Mouse (Mus musculus) forebrain, embryonic 12.5 days (tissue): ENCODE results near the gene Cdh15. TPM values are rescaled to one million over a fixed set of nuclear protein-coding genes. Genes with fewer than 3 reads are reported as not detected.

Experiments used
- ATAC-seq: fragments of 200-750 bp; cut with Nextera tagmentation; 2 replicates; pipeline ENCODE4 v1.8.0; 2017; ENCODE audit warnings: moderate TSS enrichment; ENCODE audit not compliant: low FRiP score
- H3K27ac ChIP-seq: fragments of 300-500 bp; sonication (generic); 2 replicates; pipeline ENCODE4 v1.5.1; 2016; ENCODE audit warnings: mild to moderate bottlenecking
- H3K27me3 ChIP-seq: fragments of 300-500 bp; sonication (generic); 2 replicates; pipeline ENCODE4 v1.6.1; 2016; ENCODE audit warnings: mild to moderate bottlenecking
- H3K36me3 ChIP-seq: fragments of 300-500 bp; sonication (generic); replicated peaks from 2 replicates; pipeline ENCODE4 v1.6.1; 2016; ENCODE audit warnings: mild to moderate bottlenecking
- H3K4me1 ChIP-seq: fragments of 300-500 bp; sonication (generic); 2 replicates; pipeline ENCODE4 v1.6.1; 2016
- H3K4me2 ChIP-seq: fragments of 300-500 bp; sonication (generic); 2 replicates; pipeline ENCODE4 v1.6.1; 2016; ENCODE audit warnings: mild to moderate bottlenecking, moderate library complexity
- H3K4me3 ChIP-seq: fragments of 300-500 bp; sonication (generic); replicated peaks from 2 replicates; pipeline ENCODE4 v1.5.1; 2016; ENCODE audit warnings: mild to moderate bottlenecking
- H3K9ac ChIP-seq: fragments of 300-500 bp; sonication (generic); 2 replicates; pipeline ENCODE4 v1.6.1; 2016; ENCODE audit warnings: mild to moderate bottlenecking
- H3K9me3 ChIP-seq: fragments of 300-500 bp; sonication (generic); 2 replicates; pipeline ENCODE4 v1.6.1; 2016
- WGBS: fragments of 180-500 bp; shearing (Covaris S2); methylation state at CpG from one replicate; pipeline ENCODE4 v1.1.7; 2016; 5-methylcytosine and 5-hydroxymethylcytosine counted together
- polyA plus RNA-seq: library from polyadenylated mRNA; unstranded; fragments of >200 nt; fragmentation: Nextera tagmentation; extraction: Ambion mirVana; gene quantifications from 2 replicates; pipeline ENCODE4 v1.2.1, GENCODE M21; 2016

Cdh15 gene
- polyA plus RNA-seq, 1 experiment from 2014 or later, result 0.73 TPM

GRCm38 (mm10) chr8:122817724-122818496 lies 29.9 kb upstream of the Cdh15 start:
- H3K9ac ChIP-seq, result 0 out of 2 replicates have a peak overlapping the region, but pooled peaks have one; percentile 7
- H3K4me3 ChIP-seq, result no peak overlapping the region
- 37% methylated on average over 13 of the region's 13 CpGs for WGBS
- no peaks in the 10 kb centered on the region for H3K9me3 ChIP-seq
- 0 out of 2 replicates have a peak, but pooled peaks have one; percentile 37 for ATAC-seq
- 0 out of 2 replicates have a peak, but pooled peaks cover 6% of the 10 kb centered on the region for H3K36me3 ChIP-seq
- H3K27me3 ChIP-seq, result peaks cover 24% of the 10 kb centered on the region
- H3K27ac ChIP-seq, result peak overlapping the region; percentile 50; the same call in 1 of the 2 replicates
- H3K4me2 ChIP-seq, result no peak overlapping the region
- H3K4me1 ChIP-seq, result peaks cover 44% of the 10 kb centered on the region

- peaks cover 17% of the 10 kb centered on the region for H3K27me3 ChIP-seq
Measured at GRCm38 (mm10) chr8:122819776-122820175, 28.0 kb upstream of the Cdh15 start.

GRCm38 (mm10) chr8:122824571-122824970 lies 23.2 kb upstream of the Cdh15 start:
- no peak for ATAC-seq
- H3K4me1 ChIP-seq, result peaks cover 12% of the 10 kb centered on the region
- H3K27me3 ChIP-seq, result peaks cover 12% of the 10 kb centered on the region; the same call in 1 of the 2 replicates
- H3K4me2 ChIP-seq, result no peak overlapping the region
- no peak overlapping the region for H3K9ac ChIP-seq
- 42% methylated on average over 5 of the region's 5 CpGs for WGBS
- H3K36me3 ChIP-seq, result no peaks in the 10 kb centered on the region
- no peaks in the 10 kb centered on the region for H3K9me3 ChIP-seq
- 0 out of 2 replicates have a peak overlapping the region, but pooled peaks have one; percentile 46 for H3K27ac ChIP-seq
- H3K4me3 ChIP-seq, result no peak overlapping the region

More at GRCm38 (mm10) chr8:122819776-122820175, 28.0 kb upstream of the Cdh15 start:
- WGBS, result 86% methylated on average over 11 of the region's 11 CpGs
- no peak overlapping the region for H3K4me2 ChIP-seq
- H3K4me1 ChIP-seq, result peaks cover 26% of the 10 kb centered on the region
- no peak for ATAC-seq
- no peak overlapping the region for H3K9ac ChIP-seq
- H3K9me3 ChIP-seq, result no peaks in the 10 kb centered on the region
- no peak overlapping the region for H3K4me3 ChIP-seq
- H3K27ac ChIP-seq, result no peak overlapping the region
- no peaks in the 10 kb centered on the region for H3K36me3 ChIP-seq

GRCm38 (mm10) chr8:122824986-122825385 lies 22.8 kb upstream of the Cdh15 start:
- Histone ChIP-seq H3K36me3 (no peaks in the 10 kb centered on the region), H3K4me3 (no peak overlapping the region), H3K4me1 (peaks cover 12% of the 10 kb centered on the region), H3K9ac (no peak overlapping the region), H3K9me3 (no peaks in the 10 kb centered on the region), H3K27ac (no peak overlapping the region), H3K27me3 (peaks cover 12% of the 10 kb centered on the region; the same call in 1 of the 2 replicates), H3K4me2 (no peak overlapping the region)
- no peak for ATAC-seq
- WGBS, result 78% methylated on average over 9 of the region's 9 CpGs

- 72% methylated on average over 8 of the region's 8 CpGs for WGBS
- ATAC-seq, result no peak
- no peaks in the 10 kb centered on the region for H3K9me3 ChIP-seq
Measured at GRCm38 (mm10) chr8:122825408-122825807, 22.4 kb upstream of the Cdh15 start.

GRCm38 (mm10) chr8:122829396-122829795 lies 18.4 kb upstream of the Cdh15 start:
- Histone ChIP-seq H3K27ac (no peak overlapping the region), H3K9ac (no peak overlapping the region), H3K27me3 (peaks cover 16% of the 10 kb centered on the region; the same call in 1 of the 2 replicates), H3K9me3 (no peaks in the 10 kb centered on the region), H3K36me3 (no peaks in the 10 kb centered on the region), H3K4me2 (no peak overlapping the region), H3K4me1 (peaks cover 15% of the 10 kb centered on the region), H3K4me3 (no peak overlapping the region)
- WGBS, result 87% methylated on average over 3 of the region's 3 CpGs
- ATAC-seq, result no peak

More at GRCm38 (mm10) chr8:122825408-122825807, 22.4 kb upstream of the Cdh15 start:
- Histone ChIP-seq H3K9ac (no peak overlapping the region), H3K36me3 (no peaks in the 10 kb centered on the region), H3K27ac (no peak overlapping the region), H3K4me1 (peaks cover 15% of the 10 kb centered on the region), H3K4me2 (no peak overlapping the region), H3K27me3 (peaks cover 12% of the 10 kb centered on the region; the same call in 1 of the 2 replicates), H3K4me3 (no peak overlapping the region)

- Histone ChIP-seq H3K9me3 (no peaks in the 10 kb centered on the region), H3K9ac (no peak overlapping the region), H3K4me2 (no peak overlapping the region), H3K4me3 (no peak overlapping the region), H3K36me3 (no peaks in the 10 kb centered on the region), H3K27ac (no peak overlapping the region), H3K27me3 (peaks cover 16% of the 10 kb centered on the region; the same call in 1 of the 2 replicates), H3K4me1 (peaks cover 15% of the 10 kb centered on the region)
- WGBS, result 44% methylated on average over 8 of the region's 8 CpGs
- peak; percentile 83 for ATAC-seq
Measured at GRCm38 (mm10) chr8:122830349-122831061, 17.3 kb upstream of the Cdh15 start.

- Histone ChIP-seq H3K9ac (no peak overlapping the region), H3K27me3 (peaks cover 4% of the 10 kb centered on the region; the same call in 1 of the 2 replicates), H3K36me3 (no peaks in the 10 kb centered on the region), H3K27ac (no peak overlapping the region), H3K4me1 (peaks cover 3% of the 10 kb centered on the region; the same call in 1 of the 2 replicates), H3K4me2 (no peak overlapping the region), H3K4me3 (no peak overlapping the region), H3K9me3 (no peaks in the 10 kb centered on the region)
- WGBS, result 86% methylated on average over 8 of the region's 8 CpGs
- ATAC-seq, result no peak
Measured at GRCm38 (mm10) chr8:122834416-122834815, 13.3 kb upstream of the Cdh15 start.

- no peak overlapping the region for H3K4me2 ChIP-seq
- no peak overlapping the region for H3K9ac ChIP-seq
- 24% methylated on average over 8 of the region's 8 CpGs for WGBS
- peaks cover 3% of the 10 kb centered on the region; the same call in 1 of the 2 replicates for H3K4me1 ChIP-seq
- no peak overlapping the region for H3K27ac ChIP-seq
- no peak overlapping the region for H3K4me3 ChIP-seq
- H3K36me3 ChIP-seq, result no peaks in the 10 kb centered on the region
- no peaks in the 10 kb centered on the region for H3K9me3 ChIP-seq
- ATAC-seq, result 0 out of 2 replicates have a peak, but pooled peaks have one; percentile 49
- H3K27me3 ChIP-seq, result peaks cover 4% of the 10 kb centered on the region; the same call in 1 of the 2 replicates
Measured at GRCm38 (mm10) chr8:122834971-122835370, 12.8 kb upstream of the Cdh15 start.

GRCm38 (mm10) chr8:122836199-122836598 lies 11.6 kb upstream of the Cdh15 start:
- 87% methylated on average over 12 of the region's 12 CpGs for WGBS
- peaks cover 4% of the 10 kb centered on the region; the same call in 1 of the 2 replicates for H3K27me3 ChIP-seq
- no peak overlapping the region for H3K9ac ChIP-seq
- H3K4me1 ChIP-seq, result no peaks in the 10 kb centered on the region
- H3K36me3 ChIP-seq, result no peaks in the 10 kb centered on the region
- no peak overlapping the region for H3K4me2 ChIP-seq
- no peak overlapping the region for H3K27ac ChIP-seq
- no peaks in the 10 kb centered on the region for H3K9me3 ChIP-seq
- H3K4me3 ChIP-seq, result no peak overlapping the region
- ATAC-seq, result no peak

GRCm38 (mm10) chr8:122836696-122837095 lies 11.1 kb upstream of the Cdh15 start:
- H3K9me3 ChIP-seq, result no peaks in the 10 kb centered on the region
- H3K36me3 ChIP-seq, result no peaks in the 10 kb centered on the region
- H3K4me1 ChIP-seq, result no peaks in the 10 kb centered on the region
- H3K4me3 ChIP-seq, result no peak overlapping the region
- H3K27me3 ChIP-seq, result peaks cover 4% of the 10 kb centered on the region; the same call in 1 of the 2 replicates
- no peak for ATAC-seq
- H3K4me2 ChIP-seq, result no peak overlapping the region
- 94% methylated on average over 13 of the region's 13 CpGs for WGBS
- H3K9ac ChIP-seq, result no peak overlapping the region
- H3K27ac ChIP-seq, result no peak overlapping the region

GRCm38 (mm10) chr8:122844161-122844560 lies 3.6 kb upstream of the Cdh15 start:
- Histone ChIP-seq H3K4me3 (no peak overlapping the region), H3K4me1 (peaks cover 5% of the 10 kb centered on the region; the same call in 1 of the 2 replicates), H3K36me3 (no peaks in the 10 kb centered on the region), H3K4me2 (no peak overlapping the region), H3K9me3 (no peaks in the 10 kb centered on the region), H3K27ac (no peak overlapping the region), H3K9ac (no peak overlapping the region), H3K27me3 (peaks cover 10% of the 10 kb centered on the region; the same call in 1 of the 2 replicates)
- WGBS, result 78% methylated on average over 3 of the region's 3 CpGs
- ATAC-seq, result no peak
